Comparison of ENCODE assay signal across 21 mouse cellular contexts in the genomic region with DNA sequence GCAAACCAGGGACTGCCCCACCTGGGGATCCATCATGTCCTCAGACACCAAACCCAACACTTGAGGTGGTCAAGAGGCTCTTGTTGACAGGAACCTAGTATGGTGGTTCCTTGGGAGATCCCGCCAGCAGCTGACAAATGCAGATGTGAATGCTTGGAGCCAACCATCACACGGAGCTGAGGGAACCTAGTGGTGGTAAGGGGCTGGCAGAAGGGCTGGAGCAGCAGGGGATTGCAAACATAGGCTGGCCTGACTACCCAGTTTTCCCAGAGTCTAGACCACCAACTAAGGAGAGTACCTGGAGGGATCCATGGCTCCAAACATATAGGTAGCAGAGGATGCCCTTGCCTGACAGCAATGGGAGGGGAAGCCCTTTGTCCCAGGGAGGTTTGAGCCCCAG.
"Had no signal": no experiment of that assay in that cellular context is flagged by ENCODE, and none has a peak within 500 bp of the region (broad histone marks: within the 10 kb centered on the region; RNA-seq: fewer than 3 reads in every experiment).

No protein-coding gene starts in this region.

- H3K27ac ChIP-seq: hindbrain, embryonic 13.5 days; hindbrain, postnatal 0 days; limb, embryonic 13.5 days; limb, embryonic 15.5 days; liver, embryonic 12.5 days had no signal

- H3K9me3 ChIP-seq: heart, embryonic 12.5 days; hindbrain, embryonic 13.5 days; hindbrain, embryonic 15.5 days; kidney, embryonic 15.5 days; limb, embryonic 13.5 days; limb, embryonic 15.5 days; liver, embryonic 12.5 days had no signal

- H3K27me3 ChIP-seq: heart, embryonic 12.5 days; hindbrain, embryonic 13.5 days; hindbrain, embryonic 15.5 days; kidney, embryonic 15.5 days; limb, embryonic 13.5 days; limb, embryonic 15.5 days; liver, embryonic 12.5 days had no signal

- H3K4me3 ChIP-seq: heart, embryonic 12.5 days; hindbrain, embryonic 13.5 days; hindbrain, embryonic 15.5 days; kidney, embryonic 15.5 days; limb, embryonic 13.5 days; limb, embryonic 15.5 days; liver, embryonic 12.5 days had no signal

- DNase-seq: gastrocnemius, postnatal 14 days; gastrocnemius, postnatal 36 days; heart, adult 18-20 months; heart, postnatal 10 days; kidney, adult 11 months; kidney, adult 2 months; kidney, adult 9 months; kidney, postnatal 14 days; kidney, postnatal 36 days; layer of hippocampus, adult 9-11 months; layer of hippocampus, postnatal 36 days; left cerebral cortex, postnatal 4 days had no signal

- ATAC-seq: hindbrain, postnatal 0 days; intestine, embryonic 16.5 days; liver, embryonic 12.5 days had no signal

- H3K36me3 ChIP-seq: heart, embryonic 12.5 days; hindbrain, embryonic 13.5 days; hindbrain, embryonic 15.5 days; kidney, embryonic 15.5 days; limb, embryonic 13.5 days; limb, embryonic 15.5 days had no signal
